Mouse (Mus musculus) liver, embryonic 14.5 days (tissue): ENCODE results near the gene Foxl1. TPM values are rescaled to one million over a fixed set of nuclear protein-coding genes. Genes with fewer than 3 reads are reported as not detected.
"Not testable (repeated sequence)": the region's sequence is repeated elsewhere in the genome, so short reads cannot be mapped to it uniquely, and the experiment has no call there.

ENCODE experiments used
- ATAC-seq: fragments of 200-750 bp; cut with Nextera tagmentation; 2 replicates; pipeline ENCODE4 v1.8.0; 2017; ENCODE audit warnings: moderate number of reproducible peaks, mild to moderate bottlenecking, moderate library complexity; ENCODE audit not compliant: insufficient read depth
- DNase-seq, 3 experiments: peaks; one replicate each; pipeline ENCODE4 v3.0.0-alpha.2; 2012 to 2013; ENCODE audit warnings: low read depth in 3 of 3, low spot score in 3 of 3
- H3K27ac ChIP-seq: fragments of 300-500 bp; sonication (generic); 2 replicates; pipeline ENCODE4 v1.5.1; 2014; ENCODE audit warnings: moderate library complexity, mild to moderate bottlenecking, control low read depth, inconsistent platforms
- H3K27me3 ChIP-seq: fragments of 300-500 bp; sonication (generic); 2 replicates; pipeline ENCODE4 v1.6.1; 2014; ENCODE audit warnings: mild to moderate bottlenecking, low read length, moderate library complexity; ENCODE audit not compliant: control insufficient read depth, insufficient read depth
- H3K36me3 ChIP-seq: fragments of 300-500 bp; sonication (generic); replicated peaks from 2 replicates; pipeline ENCODE4 v1.6.1; 2014; ENCODE audit warnings: low read depth; ENCODE audit not compliant: control insufficient read depth, insufficient read depth
- H3K4me1 ChIP-seq, 2 experiments: fragments of 200-500 bp in 1 of 2; fragments of 300-500 bp in 1 of 2; sonication (generic) in 1 of 2; replicated peaks; 2 replicates each; pipeline ENCODE4 v1.6.1; 2012 to 2014; ENCODE audit warnings: antibody characterized with exemption in 1 of 2, inconsistent platforms in 1 of 2, low read length in 1 of 2; ENCODE audit not compliant: control insufficient read depth in 2 of 2, insufficient read depth in 2 of 2
- H3K4me2 ChIP-seq: fragments of 300-500 bp; sonication (generic); 2 replicates; pipeline ENCODE4 v1.6.1; 2014; ENCODE audit warnings: low read depth, mild to moderate bottlenecking, control low read depth, moderate library complexity
- H3K4me3 ChIP-seq, 2 experiments: fragments of 200-500 bp in 1 of 2; fragments of 300-500 bp in 1 of 2; sonication (generic) in 1 of 2; 2 replicates each; pipeline ENCODE4 v1.5.1; 2012 to 2014; ENCODE audit warnings: low read depth in 2 of 2, low read length in 2 of 2, mild to moderate bottlenecking in 2 of 2, control low read depth in 1 of 2, inconsistent platforms in 1 of 2, moderate library complexity in 1 of 2; ENCODE audit not compliant: insufficient read depth in 1 of 2
- H3K9ac ChIP-seq: fragments of 300-500 bp; sonication (generic); replicated peaks from 2 replicates; pipeline ENCODE4 v1.6.1; 2014; ENCODE audit warnings: mild to moderate bottlenecking, control low read depth, moderate library complexity
- H3K9me3 ChIP-seq: fragments of 300-500 bp; sonication (generic); 2 replicates; pipeline ENCODE4 v1.6.1; 2016; ENCODE audit warnings: low read length, mixed read lengths; ENCODE audit not compliant: control insufficient read depth
- CTCF ChIP-seq: IDR thresholded peaks from 2 replicates; pipeline ENCODE4 v1.5.1; 2016; ENCODE audit warnings: antibody characterized with exemption, low read depth, control low read depth
- EP300 ChIP-seq: IDR thresholded peaks from 2 replicates; pipeline ENCODE4 v1.6.1; 2016; ENCODE audit warnings: antibody characterized with exemption, low read depth
- WGBS: fragments of 180-500 bp; shearing (Covaris S2); extraction: QIAGEN DNeasy Blood & Tissue Kit; methylation state at CpG from one replicate; pipeline ENCODE4 v1.1.7; 2014; ENCODE audit not compliant: insufficient replicate concordance; 5-methylcytosine and 5-hydroxymethylcytosine counted together
- polyA plus RNA-seq, 2 experiments: library from polyadenylated mRNA; depleted of rRNA in 1 of 2; stranded (reverse) in 1 of 2; unstranded in 1 of 2; fragments of >200 nt; fragmentation: Nextera tagmentation in 1 of 2; extraction: Ambion mirVana in 1 of 2; gene quantifications; 2 replicates each; pipeline versions ENCODE4 v1.2.1 to v1.2.3; 2012 to 2014

Foxl1 gene
- polyA plus RNA-seq, 2 experiments: 0.07 to 0.08 TPM

- no peaks in the 10 kb centered on the region; the same call in 1 of the 2 replicates for H3K9me3 ChIP-seq
- 74% methylated on average over 6 of the region's 6 CpGs for WGBS
- no peak overlapping the region for H3K9ac ChIP-seq
- no peaks in the 10 kb centered on the region for H3K36me3 ChIP-seq
- DNase-seq (no peak), ATAC-seq (no peak)
- no peak overlapping the region for H3K4me3 ChIP-seq
- H3K27ac ChIP-seq: no peak overlapping the region
- H3K4me1 ChIP-seq: no peaks in the 10 kb centered on the region
- TF ChIP-seq CTCF (0 out of 2 replicates have a peak, but pooled peaks have one; percentile 3), EP300 (no peak)
- no peak overlapping the region for H3K4me2 ChIP-seq
- H3K27me3 ChIP-seq: no peaks in the 10 kb centered on the region
Observed at GRCm38 (mm10) chr8:121136856-121137255, 9.1 kb downstream of the Foxl1 start.

GRCm38 (mm10) chr8:121145457-121146134 lies 17.9 kb downstream of the Foxl1 start:
- WGBS: 17% methylated on average over 4 of the region's 6 CpGs

DNA sequence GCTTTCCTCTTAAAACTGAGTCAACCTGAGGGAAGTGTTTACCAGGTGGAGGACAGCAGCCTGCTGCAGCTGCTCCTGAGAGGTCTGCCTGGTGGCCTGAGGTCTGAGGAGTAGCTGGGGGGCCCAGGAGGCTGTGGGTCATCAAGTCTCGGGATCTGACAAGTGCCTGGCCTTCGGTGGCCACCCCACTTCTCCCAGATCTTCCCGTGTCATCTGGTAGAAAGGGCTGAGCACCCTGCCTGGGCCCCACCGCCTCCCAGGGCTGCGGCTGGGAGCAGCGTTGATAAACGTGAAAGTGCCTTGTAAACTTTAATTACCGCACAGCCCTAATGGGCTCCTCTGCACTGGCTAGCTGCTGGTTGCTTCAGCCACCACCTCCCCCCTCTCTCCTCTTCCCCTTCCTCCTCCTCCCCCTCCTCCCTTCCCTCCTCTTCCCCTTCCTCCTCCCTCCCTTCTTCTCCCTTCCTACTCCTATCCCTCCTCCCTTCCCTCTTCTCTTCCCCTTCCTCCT lies 20.9 kb downstream of the Foxl1 start:
- ATAC-seq (no peak), DNase-seq (no peak)
- Histone ChIP-seq H3K4me3 (no peak overlapping the region), H3K9me3 (no peaks in the 10 kb centered on the region), H3K4me2 (no peak overlapping the region), H3K9ac (no peak overlapping the region), H3K27ac (no peak overlapping the region), H3K4me1 (no peaks in the 10 kb centered on the region), H3K27me3 (no peaks in the 10 kb centered on the region; the same call in 1 of the 2 replicates), H3K36me3 (no peaks in the 10 kb centered on the region)
- TF ChIP-seq EP300: no peak
- no peak for TF ChIP-seq CTCF
- WGBS: 8% methylated on average over 8 of the region's 8 CpGs

More at GRCm38 (mm10) chr8:121145457-121146134, 17.9 kb downstream of the Foxl1 start:
- H3K27me3 ChIP-seq, DNase-seq, H3K36me3 ChIP-seq, H3K9me3 ChIP-seq, H3K9ac ChIP-seq, H3K4me2 ChIP-seq, H3K27ac ChIP-seq, ATAC-seq, H3K4me1 ChIP-seq, H3K4me3 ChIP-seq: not testable (repeated sequence)

DNA sequence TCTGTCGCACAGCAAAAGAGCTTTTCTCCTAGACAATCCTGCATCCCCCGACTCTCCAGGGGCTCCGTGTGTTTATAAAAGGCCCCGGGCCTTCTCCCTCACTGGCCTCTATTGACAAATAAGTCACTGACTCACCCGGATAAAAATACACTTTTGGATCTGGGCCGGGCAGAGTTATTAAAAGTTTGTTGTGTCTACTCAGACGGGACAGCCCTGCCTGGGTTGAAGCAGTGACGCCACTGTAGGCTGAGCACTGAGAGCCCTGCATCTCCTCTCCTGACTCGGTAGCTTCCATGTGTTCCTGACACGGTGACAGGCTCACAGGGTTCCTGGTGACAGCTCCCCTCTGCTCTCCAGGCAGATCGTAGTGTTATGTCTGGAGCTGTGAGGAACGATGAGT lies 24.7 kb downstream of the Foxl1 start:
- Histone ChIP-seq H3K9me3 (no peaks in the 10 kb centered on the region), H3K36me3 (no peaks in the 10 kb centered on the region), H3K4me2 (no peak overlapping the region), H3K27ac (no peak overlapping the region), H3K27me3 (no peaks in the 10 kb centered on the region), H3K4me1 (no peaks in the 10 kb centered on the region), H3K4me3 (no peak overlapping the region), H3K9ac (no peak overlapping the region)
- 57% methylated on average over 12 of the region's 12 CpGs for WGBS
- no peak for TF ChIP-seq CTCF
- no peak for TF ChIP-seq EP300
- no peak for ATAC-seq
- no peak for DNase-seq

DNA sequence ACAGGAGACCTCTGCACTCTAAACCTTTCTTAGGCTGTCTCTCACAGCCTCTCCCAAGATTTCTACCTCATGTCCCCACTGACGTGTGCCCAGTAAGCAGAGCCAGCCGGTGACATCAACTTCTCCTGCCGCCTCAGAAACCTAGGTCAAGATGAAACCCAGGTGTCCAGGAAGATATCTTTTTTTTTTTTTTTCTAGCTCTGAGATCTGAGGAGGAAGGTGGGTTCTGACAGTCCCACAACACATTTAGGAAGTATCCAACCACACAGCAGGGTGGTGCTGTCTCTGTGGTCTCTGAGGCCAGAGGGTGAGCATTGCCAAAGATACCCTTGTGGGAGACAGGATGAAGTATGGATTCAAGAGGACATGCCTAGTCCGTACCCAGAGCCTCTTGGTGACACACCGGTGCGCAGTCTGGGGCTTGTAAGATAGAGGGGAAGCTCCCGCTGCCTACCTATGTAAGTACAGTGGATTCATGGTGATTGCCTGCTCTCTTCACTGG lies 29.3 kb downstream of the Foxl1 start:
- no peak overlapping the region for H3K4me2 ChIP-seq
- TF ChIP-seq EP300: no peak
- TF ChIP-seq CTCF: no peak
- H3K36me3 ChIP-seq: no peaks in the 10 kb centered on the region
- no peaks in the 10 kb centered on the region for H3K4me1 ChIP-seq
- 44% methylated on average over 7 of the region's 7 CpGs for WGBS
- ATAC-seq (no peak), DNase-seq (no peak)
- H3K9ac ChIP-seq: no peak overlapping the region
- no peak overlapping the region for H3K27ac ChIP-seq
- H3K4me3 ChIP-seq: no peak overlapping the region
- H3K27me3 ChIP-seq: no peaks in the 10 kb centered on the region
- H3K9me3 ChIP-seq: no peaks in the 10 kb centered on the region
